Mouse (Mus musculus) thymus, postnatal 4 days (tissue): ENCODE data around the gene 4932438H23Rik.
A peak's percentile ranks its signal among the peaks of the same experiment; 100 is the strongest.
"Not testable (repeated sequence)": the region's sequence is repeated elsewhere in the genome, so short reads cannot be mapped to it uniquely, and the experiment has no call there.

Experiments used
- DNase-seq: peaks from one replicate; pipeline ENCODE4 v3.0.0; 2021

4932438H23Rik gene

GRCm38 (mm10) chr16:91097858-91098257 is 2.9 kb upstream of the 4932438H23Rik start:
- no peak for DNase-seq

- no peak for DNase-seq
These were observed 2.1 kb upstream of the 4932438H23Rik start for GRCm38 (mm10) chr16:91096984-91097506.

GRCm38 (mm10) chr16:91096016-91096415 is 1.1 kb upstream of the 4932438H23Rik start:
- DNase-seq: no peak

GRCm38 (mm10) chr16:91086642-91087306 is 8.1 kb downstream of the 4932438H23Rik start:
- no peak for DNase-seq

GRCm38 (mm10) chr16:91085239-91085825 is 9.6 kb downstream of the 4932438H23Rik start:
- no peak for DNase-seq

GRCm38 (mm10) chr16:91084307-91085238 is 10.3 kb downstream of the 4932438H23Rik start:
- DNase-seq: no peak

- DNase-seq: no peak
These were observed 11.8 kb downstream of the 4932438H23Rik start for GRCm38 (mm10) chr16:91083002-91083646.

GRCm38 (mm10) chr16:91081508-91081907 is 13.4 kb downstream of the 4932438H23Rik start:
- DNase-seq: peak; percentile 75

- peak; percentile 87 for DNase-seq
These were observed 18.7 kb downstream of the 4932438H23Rik start for GRCm38 (mm10) chr16:91076180-91076579.

- not testable (repeated sequence) for DNase-seq
These were observed 19.5 kb downstream of the 4932438H23Rik start for GRCm38 (mm10) chr16:91075423-91075822.

- DNase-seq: peak; percentile 88
These were observed 21.6 kb downstream of the 4932438H23Rik start for GRCm38 (mm10) chr16:91073163-91073892.

- DNase-seq: no peak
These were observed 22.7 kb downstream of the 4932438H23Rik start for GRCm38 (mm10) chr16:91072256-91072655.

- no peak for DNase-seq
These were observed 26.0 kb downstream of the 4932438H23Rik start for GRCm38 (mm10) chr16:91068969-91069368.

GRCm38 (mm10) chr16:91067122-91067521 is 27.8 kb downstream of the 4932438H23Rik start:
- DNase-seq: no peak

GRCm38 (mm10) chr16:91064583-91065365 is 30.1 kb downstream of the 4932438H23Rik start:
- no peak for DNase-seq

GRCm38 (mm10) chr16:91063786-91064185 is 31.1 kb downstream of the 4932438H23Rik start:
- DNase-seq: no peak

- no peak for DNase-seq
These were observed 33.2 kb downstream of the 4932438H23Rik start for GRCm38 (mm10) chr16:91061531-91062318.

GRCm38 (mm10) chr16:91057741-91058140 is 37.2 kb downstream of the 4932438H23Rik start:
- no peak for DNase-seq

GRCm38 (mm10) chr16:91057261-91057660 is 37.7 kb downstream of the 4932438H23Rik start:
- no peak for DNase-seq
